Mouse (Mus musculus) midbrain, postnatal 0 days (tissue): ENCODE measurements around the gene Fblim1. TPM values are rescaled to one million over a fixed set of nuclear protein-coding genes. Genes with fewer than 3 reads are reported as not detected.

Experiments
- ATAC-seq: fragments of 200-750 bp; cut with Nextera tagmentation; 2 replicates; pipeline ENCODE4 v1.8.0; 2017; ENCODE audit warnings: moderate number of reproducible peaks, mild to moderate bottlenecking, moderate TSS enrichment, moderate library complexity; ENCODE audit not compliant: low FRiP score
- DNase-seq: peaks from one replicate; pipeline ENCODE4 v3.0.0-alpha.2; 2015; ENCODE audit warnings: low spot score
- H3K27ac ChIP-seq: fragments of 300-500 bp; sonication (generic); 2 replicates; pipeline ENCODE4 v1.5.1; 2014; ENCODE audit warnings: low read depth, mild to moderate bottlenecking, low read length, mixed read lengths
- H3K27me3 ChIP-seq: fragments of 300-500 bp; sonication (generic); 2 replicates; pipeline ENCODE4 v1.6.1; 2014; ENCODE audit warnings: low read length, control low read depth, mixed read lengths; ENCODE audit not compliant: insufficient read depth
- H3K36me3 ChIP-seq: fragments of 300-500 bp; sonication (generic); 2 replicates; pipeline ENCODE4 v1.6.1; 2014; ENCODE audit warnings: low read length, control low read depth, mixed read lengths; ENCODE audit not compliant: insufficient read depth
- H3K4me1 ChIP-seq: fragments of 300-500 bp; sonication (generic); 2 replicates; pipeline ENCODE4 v1.6.1; 2014; ENCODE audit warnings: mild to moderate bottlenecking, control low read depth, antibody characterized with exemption, low read length, mixed read lengths; ENCODE audit not compliant: insufficient read depth
- H3K4me2 ChIP-seq: fragments of 300-500 bp; sonication (generic); 2 replicates; pipeline ENCODE4 v1.6.1; 2014; ENCODE audit warnings: low read depth, mild to moderate bottlenecking, low read length, mixed read lengths; ENCODE audit not compliant: poor library complexity, severe bottlenecking
- H3K4me3 ChIP-seq: fragments of 300-500 bp; sonication (generic); 2 replicates; pipeline ENCODE4 v1.5.1; 2014; ENCODE audit warnings: low read depth, mild to moderate bottlenecking, low read length, moderate library complexity
- H3K9ac ChIP-seq: fragments of 300-500 bp; sonication (generic); replicated peaks from 2 replicates; pipeline ENCODE4 v1.6.1; 2014; ENCODE audit warnings: mild to moderate bottlenecking, low read length, moderate library complexity, mixed read lengths; ENCODE audit not compliant: poor library complexity, severe bottlenecking
- H3K9me3 ChIP-seq: fragments of 300-500 bp; sonication (generic); 2 replicates; pipeline ENCODE4 v1.6.1; 2016; ENCODE audit warnings: low read length, control low read depth
- CTCF ChIP-seq: IDR thresholded peaks from 2 replicates; pipeline ENCODE4 v1.5.1; 2016; ENCODE audit warnings: antibody characterized with exemption, mild to moderate bottlenecking
- whole genome bisulfite sequencing: fragments of 180-500 bp; shearing (Covaris S2); extraction: QIAGEN DNeasy Blood & Tissue Kit; methylation state at CpG from one replicate; pipeline ENCODE4 v1.1.7; 2014; 5-methylcytosine and 5-hydroxymethylcytosine counted together
- polyA plus RNA-seq: library from polyadenylated mRNA; unstranded; fragments of >200 nt; fragmentation: Nextera tagmentation; extraction: Ambion mirVana; gene quantifications from 2 replicates; pipeline ENCODE4 v1.2.1, GENCODE M21; 2015
- total RNA-seq: library from RNA; depleted of rRNA; stranded (reverse); fragments of >200 nt; gene quantifications from 2 replicates; pipeline ENCODE4 v1.2.3, GENCODE M21; 2014

The Fblim1 gene
- total and polyA plus RNA-seq, 2 experiments from 2014 or later = 24.1 to 26.2 TPM

DNA sequence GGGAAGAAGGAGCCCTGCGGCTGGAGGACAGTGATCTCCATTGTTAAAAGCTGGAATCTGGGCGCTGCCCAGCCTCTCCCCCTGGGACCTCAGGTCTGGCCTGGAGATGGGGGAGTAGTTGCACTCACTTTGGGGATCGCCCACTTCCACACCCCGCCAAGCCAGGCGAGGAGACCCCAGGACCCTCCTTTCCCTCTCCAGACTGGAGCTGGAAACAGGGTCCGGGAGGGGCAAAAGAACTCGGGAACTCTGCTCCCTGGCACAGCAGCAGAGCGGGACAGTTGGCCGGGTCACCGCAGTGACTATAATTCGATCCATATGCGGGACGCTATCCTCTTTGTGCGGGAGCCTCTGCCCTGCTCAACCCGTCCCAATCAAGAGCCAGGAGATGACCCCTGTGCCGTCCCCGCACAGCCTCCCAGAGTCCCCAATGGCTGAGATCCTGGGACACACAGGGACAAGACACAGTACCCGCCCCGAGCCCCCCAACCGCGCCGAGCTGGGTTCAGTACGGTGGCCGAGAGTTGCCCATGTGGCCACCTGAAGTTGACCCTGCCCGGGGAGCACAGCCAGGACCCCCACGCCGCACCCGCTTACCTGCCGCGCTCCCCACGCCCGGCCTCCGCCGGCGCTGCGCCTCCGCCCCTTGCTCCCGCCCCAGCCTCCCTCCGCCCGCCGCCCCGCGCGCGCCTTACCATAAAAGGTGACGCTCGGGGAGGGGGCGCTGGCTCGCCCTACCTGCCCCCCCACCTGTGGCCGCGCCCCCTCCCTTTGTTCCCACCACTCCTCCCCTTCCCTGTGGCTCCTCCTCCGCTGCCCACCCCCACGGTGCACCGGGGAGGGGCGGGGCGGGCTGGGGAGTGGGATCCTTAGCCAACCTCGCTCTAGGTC is 6.4 kb downstream of the Fblim1 start:
- DNase-seq (no peak), ATAC-seq (peak; percentile 59)
- WGBS = 0% methylated on average over 35 of the region's 57 CpGs
- Histone ChIP-seq H3K9ac (peak overlapping the region; percentile 70), H3K9me3 (no peaks in the 10 kb centered on the region), H3K4me1 (peaks cover 13% of the 10 kb centered on the region; the same call in 1 of the 2 replicates), H3K4me2 (peak overlapping the region; percentile 97), H3K4me3 (peak overlapping the region; percentile 61), H3K36me3 (no peaks in the 10 kb centered on the region), H3K27ac (no peak overlapping the region), H3K27me3 (no peaks in the 10 kb centered on the region)
- TF ChIP-seq CTCF = no peak

DNA sequence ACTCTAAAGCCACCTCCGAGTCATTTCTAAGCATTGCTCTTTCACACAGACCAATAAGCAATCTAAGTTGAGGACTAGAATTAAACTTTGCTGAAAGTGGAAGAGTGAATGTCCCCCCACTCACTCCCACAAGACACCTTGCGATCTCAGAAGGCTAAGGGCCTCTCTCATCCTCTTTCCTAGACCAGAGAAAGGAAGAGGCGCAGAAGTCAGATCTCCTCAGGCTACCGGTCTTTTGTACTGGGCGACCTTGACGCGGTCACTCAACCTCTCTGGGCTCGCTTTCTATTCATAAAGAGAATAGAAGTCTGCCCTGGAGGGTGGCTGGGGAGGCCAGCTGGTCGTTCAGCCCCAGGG is 7.0 kb downstream of the Fblim1 start:
- Histone ChIP-seq H3K4me1 (peaks cover 13% of the 10 kb centered on the region; the same call in 1 of the 2 replicates), H3K4me3 (peak overlapping the region; percentile 61), H3K9ac (peak overlapping the region; percentile 70), H3K27ac (no peak overlapping the region), H3K36me3 (no peaks in the 10 kb centered on the region), H3K27me3 (no peaks in the 10 kb centered on the region), H3K4me2 (peak overlapping the region; percentile 97), H3K9me3 (no peaks in the 10 kb centered on the region)
- TF ChIP-seq CTCF = no peak
- DNase-seq (no peak), ATAC-seq (no peak)
- 4% methylated on average over 9 of the region's 9 CpGs for WGBS

DNA sequence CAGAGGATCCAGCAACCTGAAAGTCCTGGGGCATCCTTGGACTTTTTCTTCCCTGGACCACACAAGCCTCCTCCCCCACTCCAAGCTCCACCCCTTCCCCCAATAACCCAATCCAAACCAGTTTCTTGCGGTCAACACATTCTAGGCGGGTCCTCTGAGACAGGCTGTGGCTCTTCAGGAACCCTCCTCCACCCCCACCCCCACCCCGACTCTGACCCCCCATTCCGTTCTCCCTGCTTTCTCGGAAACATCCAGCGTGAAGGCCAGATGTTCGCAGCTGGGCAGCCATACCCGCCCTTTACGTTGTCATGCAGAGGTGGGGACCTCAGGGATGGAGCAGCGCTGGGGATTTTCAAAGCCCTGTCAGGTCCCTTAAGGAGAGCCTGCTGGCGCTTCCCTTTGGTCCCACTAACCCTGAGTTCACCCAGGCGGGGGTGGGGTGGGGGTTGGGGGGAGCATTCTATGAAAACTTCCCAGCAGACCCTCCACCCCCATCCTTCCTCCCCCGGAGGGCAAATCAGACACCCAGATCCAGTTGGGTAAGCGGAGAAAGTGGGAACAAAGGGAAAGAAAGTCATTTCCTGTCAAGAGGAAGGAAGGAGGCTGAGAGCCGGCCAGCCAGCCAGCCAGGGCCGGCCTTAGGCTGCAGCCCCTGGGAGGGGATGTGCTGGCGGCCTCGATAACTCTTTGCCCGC is 7.5 kb downstream of the Fblim1 start:
- no peak for TF ChIP-seq CTCF
- peak overlapping the region; percentile 70; the same call in 1 of the 2 replicates for H3K9ac ChIP-seq
- H3K4me1 ChIP-seq = peaks cover 13% of the 10 kb centered on the region; the same call in 1 of the 2 replicates
- ATAC-seq (no peak), DNase-seq (no peak)
- no peaks in the 10 kb centered on the region for H3K9me3 ChIP-seq
- peak overlapping the region; percentile 97 for H3K4me2 ChIP-seq
- WGBS = 2% methylated on average over 19 of the region's 19 CpGs
- no peaks in the 10 kb centered on the region for H3K36me3 ChIP-seq
- H3K4me3 ChIP-seq = peak overlapping the region; percentile 61
- no peak overlapping the region for H3K27ac ChIP-seq
- no peaks in the 10 kb centered on the region for H3K27me3 ChIP-seq

- no peak for DNase-seq
- peaks cover 13% of the 10 kb centered on the region; the same call in 1 of the 2 replicates for H3K4me1 ChIP-seq
- no peaks in the 10 kb centered on the region for H3K27me3 ChIP-seq
- no peak overlapping the region for H3K9ac ChIP-seq
- H3K36me3 ChIP-seq = no peaks in the 10 kb centered on the region
- no peak for ATAC-seq
- no peak overlapping the region for H3K27ac ChIP-seq
- H3K9me3 ChIP-seq = no peaks in the 10 kb centered on the region
- 87% methylated on average over 8 of the region's 8 CpGs for WGBS
- no peak for TF ChIP-seq CTCF
- H3K4me2 ChIP-seq = no peak overlapping the region
- no peak overlapping the region for H3K4me3 ChIP-seq
Observed at GRCm38 (mm10) chr4:141596700-141597328, 9.1 kb downstream of the Fblim1 start.

DNA sequence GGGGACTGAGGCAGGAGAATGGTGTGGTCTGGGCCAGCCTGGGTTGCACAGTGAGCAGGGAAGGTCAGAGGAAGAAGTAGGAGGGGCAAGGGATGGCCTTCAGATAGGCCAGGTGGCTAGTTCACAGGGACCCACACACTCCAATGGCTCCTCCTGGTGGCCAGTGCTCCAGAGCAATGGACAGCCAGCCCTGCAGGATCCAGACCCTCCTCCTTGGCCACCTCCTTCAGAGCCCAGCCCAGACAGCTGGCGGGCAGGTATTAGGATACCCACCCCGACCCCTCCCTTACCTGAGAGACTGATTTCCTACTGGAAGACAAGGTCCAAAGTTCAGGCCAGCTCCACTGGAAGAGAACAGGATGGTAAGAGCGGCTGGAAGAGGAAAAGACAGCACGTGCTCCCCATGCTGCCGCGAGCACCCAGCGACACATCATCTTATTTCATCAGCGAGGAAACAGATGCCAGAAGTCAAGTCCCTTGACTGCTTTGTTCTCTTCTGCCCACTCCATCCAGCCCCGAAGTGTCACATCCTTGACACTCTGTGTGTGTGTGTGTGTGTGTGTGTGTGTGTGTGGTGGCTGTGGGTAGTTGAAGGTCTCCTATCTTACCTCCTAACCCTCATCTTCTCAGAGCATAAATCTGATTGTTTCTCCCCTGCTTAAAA is 10.2 kb downstream of the Fblim1 start:
- Histone ChIP-seq H3K36me3 (no peaks in the 10 kb centered on the region), H3K4me2 (no peak overlapping the region), H3K9me3 (no peaks in the 10 kb centered on the region), H3K27ac (no peak overlapping the region), H3K27me3 (no peaks in the 10 kb centered on the region), H3K4me1 (peaks cover 13% of the 10 kb centered on the region; the same call in 1 of the 2 replicates), H3K4me3 (no peak overlapping the region), H3K9ac (no peak overlapping the region)
- 78% methylated on average over 9 of the region's 9 CpGs for WGBS
- DNase-seq (no peak), ATAC-seq (no peak)
- 0 out of 2 replicates have a peak, but pooled peaks have one; percentile 18 for TF ChIP-seq CTCF
